ENCODE assay signal across 8 mouse cellular contexts in genomic region chr1:107481452-107481851, GRCm38 (mm10). TPM values are rescaled to one million over a fixed set of nuclear protein-coding genes. Genes with fewer than 3 reads are reported as not detected.
DNase-seq lines count a peak whose midpoint lies in the region; ATAC-seq and TF ChIP-seq lines count a peak whose summit lies in the region.

No protein-coding gene starts in this region.

- no peak overlapping the region for H3K27ac ChIP-seq in gastrocnemius, adult 2 months

- peak; percentile 94 for ATAC-seq in megakaryocyte-erythroid progenitor cell, adult 5-6 weeks (replicated peaks; ENCODE audit: low FRiP score, low TSS enrichment, poor library complexity, severe bottlenecking)

- no peak overlapping the region for H3K4me3 ChIP-seq in gastrocnemius, adult 2 months

- DNase-seq in adipocyte (ENCODE audit: low spot score): peak; percentile 80
- DNase-seq in cerebellum, postnatal 36 days: peak; percentile 70 to 79
- peak; percentile 61 for DNase-seq in gastrocnemius, adult 2 months
- DNase-seq in induced T-regulatory cell, adult 2 months (ENCODE audit: low read depth): peak; percentile 61
- DNase-seq in left cerebral cortex, adult 8-10 months (ENCODE audit: low spot score in 2 of 2): peak; percentile 54 to 77
- DNase-seq in right cerebral cortex, postnatal 25 days: peak; percentile 76
- DNase-seq in urinary bladder, postnatal 4 days (ENCODE audit: low spot score in 2 of 2): peak; percentile 32 to 75

- peak; percentile 87 for TF ChIP-seq CTCF in gastrocnemius, adult 2 months (IDR thresholded peaks at IDR 0.05)

- intact Hi-C loops in gastrocnemius, adult 2 months (cut with DNase I): loop anchor here (5.0 kb wide), 1 partner anchor 239 kb away; no protein-coding TSS in a partner anchor

RNA-seq across cellular contexts. Expression of gene Serpinb2, which starts 29.8 kb away (rescaled TPM):
- total RNA-seq in gastrocnemius, adult 2 months (2021): not detected
- under 1 TPM in 1 of 4 experiments, not detected in 3; 0.35 TPM for total RNA-seq in left cerebral cortex, adult 8-10 months (2022)
- total RNA-seq in megakaryocyte-erythroid progenitor cell, adult 5-6 weeks (2014; fragmentation: Nextera tagmentation): not detected in 2 replicates
- not detected in 2 replicates for total RNA-seq in megakaryocyte-erythroid progenitor cell, adult 5-6 weeks (2017)
